Mouse (Mus musculus): Measurements from ENCODE around the gene Tmem116. TPM values are rescaled to one million over a fixed set of nuclear protein-coding genes. Genes with fewer than 3 reads are reported as not detected.

The Tmem116 gene
- total RNA-seq, 2 experiments from 2014 or later, result 5.9 to 7.3 TPM

DNA sequence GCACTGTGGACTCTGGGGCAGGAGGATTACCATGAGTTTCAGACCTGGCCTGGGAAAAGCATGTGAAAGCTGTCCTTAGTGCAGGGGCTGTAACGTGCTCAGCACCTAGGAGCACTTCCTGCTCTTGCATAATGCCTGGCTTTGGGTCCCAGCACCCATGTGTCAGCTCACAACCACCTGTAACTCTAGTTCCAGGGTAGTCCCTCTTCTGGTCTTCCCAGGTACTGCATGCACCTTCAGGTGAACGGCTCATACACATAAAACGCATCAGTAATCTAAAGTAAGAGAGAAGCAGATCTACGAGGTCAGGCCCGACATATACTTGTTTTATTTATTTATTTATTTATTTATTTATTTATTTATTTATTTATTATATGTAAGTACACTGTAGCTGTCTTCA lies 82.8 kb downstream of the Tmem116 start:
- intact Hi-C loops (cut with DNase I), result no loop called here
- no peak for DNase-seq

DNA sequence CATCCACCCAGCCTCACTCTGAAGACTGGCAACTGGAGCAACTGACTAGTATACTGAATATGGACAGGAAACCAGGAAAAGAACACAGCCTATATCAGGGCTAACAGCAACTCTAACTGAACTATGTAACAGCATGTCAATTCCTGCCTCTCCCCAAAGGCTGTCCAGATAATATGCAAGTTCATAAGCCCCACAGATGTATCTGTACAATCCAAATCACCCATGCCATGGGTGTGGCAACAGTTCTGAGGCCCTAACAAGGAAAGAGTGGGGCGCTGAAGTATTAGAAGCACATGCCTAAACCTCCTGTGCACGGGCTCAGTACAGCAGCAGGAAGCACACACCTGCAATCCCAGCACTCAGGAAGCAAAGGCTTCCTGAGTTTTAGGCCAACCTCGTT lies 83.4 kb downstream of the Tmem116 start:
- intact Hi-C loops (cut with DNase I), result no loop called here
- no peak for DNase-seq

DNA sequence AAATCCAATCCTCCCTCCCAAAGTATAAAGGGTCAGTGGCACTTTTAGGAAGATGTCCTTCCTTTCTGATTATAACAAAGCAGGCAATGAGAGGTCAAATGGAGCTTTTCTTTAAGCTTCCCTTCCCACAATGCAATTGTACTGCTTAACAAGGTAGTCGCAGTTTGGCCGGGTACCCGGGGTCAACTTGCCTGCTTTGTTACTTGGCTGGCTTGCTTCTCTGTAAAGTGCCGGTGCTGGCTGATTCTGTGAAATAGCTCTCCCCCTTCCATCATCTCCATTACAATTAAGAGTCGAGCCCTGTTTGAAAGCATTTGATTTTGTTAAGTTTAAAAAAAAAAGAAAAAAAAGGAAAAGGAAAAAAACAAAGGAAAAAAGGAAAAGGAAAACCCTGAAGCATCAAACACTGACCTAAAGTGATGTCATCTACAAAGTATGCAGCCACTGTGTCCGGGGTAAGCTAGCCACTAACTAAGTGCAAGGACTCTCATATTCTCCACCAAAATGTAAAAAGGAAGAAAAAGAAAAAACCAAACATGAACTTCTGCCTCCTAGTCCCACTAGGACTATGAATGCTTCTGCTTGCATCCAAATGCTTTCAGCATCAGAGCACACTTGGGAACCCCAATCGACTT lies 85.3 kb downstream of the Tmem116 start:
- intact Hi-C loops (cut with DNase I), result no loop called here
- no peak for DNase-seq

DNA sequence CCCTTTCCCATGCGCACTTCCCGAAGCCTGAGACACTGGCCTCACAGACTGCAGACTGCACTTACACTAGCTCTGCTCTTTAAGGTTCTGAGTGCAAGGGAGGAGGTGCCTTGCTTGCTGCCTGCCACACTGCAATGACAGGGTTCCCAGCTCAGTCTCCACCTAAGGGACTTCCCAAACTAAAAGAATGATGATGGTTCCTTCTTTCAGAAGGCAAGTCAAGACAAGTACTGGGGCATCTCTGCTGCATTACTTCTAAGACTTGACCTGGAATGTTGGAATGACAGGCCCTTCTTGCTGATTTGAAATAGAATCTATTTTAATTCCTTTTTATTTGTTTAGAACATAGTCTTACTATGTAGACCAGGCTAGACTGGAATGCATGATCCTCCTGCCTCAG lies 85.9 kb downstream of the Tmem116 start:
- intact Hi-C loops (cut with DNase I), result no loop called here
- no peak for DNase-seq

DNA sequence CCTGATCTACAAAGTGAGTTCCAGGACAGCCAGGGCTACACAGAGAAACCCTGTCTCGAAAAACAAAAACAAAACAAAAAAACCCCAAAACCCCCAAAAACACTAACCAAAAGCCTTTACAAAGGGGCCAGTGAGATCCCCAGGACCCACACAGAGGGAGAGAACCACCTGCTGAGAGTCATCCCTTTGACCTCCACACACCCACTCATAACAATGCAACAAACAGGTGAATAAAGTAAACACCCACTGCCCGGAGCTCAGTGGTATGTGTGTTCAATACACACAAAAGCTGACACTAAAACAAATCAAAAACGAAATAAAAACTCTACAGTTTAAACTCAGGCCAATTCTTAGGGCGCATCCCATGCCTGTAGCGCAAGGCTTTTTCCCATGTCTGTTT lies 88.4 kb downstream of the Tmem116 start:
- intact Hi-C loops (cut with DNase I), result no loop called here

DNA sequence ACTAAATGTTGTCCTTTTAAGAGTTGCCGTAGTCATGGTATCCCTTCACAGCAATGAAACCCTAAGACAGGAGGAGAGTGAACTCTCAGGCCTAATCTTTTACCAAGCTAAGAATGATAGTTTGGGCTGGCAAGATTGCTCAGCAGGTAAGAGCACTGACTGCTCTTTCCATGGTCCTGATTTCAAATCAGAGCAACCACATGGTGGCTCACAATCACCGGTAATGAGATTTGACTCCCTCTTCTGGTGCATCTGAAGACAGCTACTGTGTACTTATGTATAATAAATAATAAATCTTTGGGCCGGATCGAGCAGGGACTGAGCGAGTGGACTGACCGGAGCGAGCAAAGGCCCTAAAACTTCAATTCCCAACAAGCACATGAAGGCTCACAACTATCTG lies 89.5 kb downstream of the Tmem116 start:
- intact Hi-C loops (cut with DNase I), result no loop called here
- DNase-seq, result no peak

More for the DNA sequence above, 88.4 kb downstream of the Tmem116 start:
- DNase-seq, result no peak

DNA sequence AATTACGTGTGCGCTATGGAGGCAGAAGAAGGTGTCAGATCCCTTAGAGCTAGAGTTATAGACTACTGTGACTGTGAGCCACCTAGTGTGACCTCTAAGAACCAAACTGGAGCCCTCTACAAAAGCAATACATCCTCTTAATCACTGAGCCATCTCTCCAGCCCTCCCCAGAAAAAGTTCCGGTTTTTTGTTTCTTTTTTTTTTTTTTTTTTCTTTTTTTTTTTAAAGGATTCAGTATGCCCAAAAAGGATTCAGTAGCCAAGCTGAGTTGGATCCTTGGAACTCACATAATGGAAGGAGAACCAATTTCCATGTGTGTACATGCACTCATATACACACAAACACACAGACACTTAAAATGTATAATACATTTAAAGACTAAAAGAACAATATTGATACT lies 91.7 kb downstream of the Tmem116 start:
- intact Hi-C loops (cut with DNase I), result no loop called here
- no peak for DNase-seq

DNA sequence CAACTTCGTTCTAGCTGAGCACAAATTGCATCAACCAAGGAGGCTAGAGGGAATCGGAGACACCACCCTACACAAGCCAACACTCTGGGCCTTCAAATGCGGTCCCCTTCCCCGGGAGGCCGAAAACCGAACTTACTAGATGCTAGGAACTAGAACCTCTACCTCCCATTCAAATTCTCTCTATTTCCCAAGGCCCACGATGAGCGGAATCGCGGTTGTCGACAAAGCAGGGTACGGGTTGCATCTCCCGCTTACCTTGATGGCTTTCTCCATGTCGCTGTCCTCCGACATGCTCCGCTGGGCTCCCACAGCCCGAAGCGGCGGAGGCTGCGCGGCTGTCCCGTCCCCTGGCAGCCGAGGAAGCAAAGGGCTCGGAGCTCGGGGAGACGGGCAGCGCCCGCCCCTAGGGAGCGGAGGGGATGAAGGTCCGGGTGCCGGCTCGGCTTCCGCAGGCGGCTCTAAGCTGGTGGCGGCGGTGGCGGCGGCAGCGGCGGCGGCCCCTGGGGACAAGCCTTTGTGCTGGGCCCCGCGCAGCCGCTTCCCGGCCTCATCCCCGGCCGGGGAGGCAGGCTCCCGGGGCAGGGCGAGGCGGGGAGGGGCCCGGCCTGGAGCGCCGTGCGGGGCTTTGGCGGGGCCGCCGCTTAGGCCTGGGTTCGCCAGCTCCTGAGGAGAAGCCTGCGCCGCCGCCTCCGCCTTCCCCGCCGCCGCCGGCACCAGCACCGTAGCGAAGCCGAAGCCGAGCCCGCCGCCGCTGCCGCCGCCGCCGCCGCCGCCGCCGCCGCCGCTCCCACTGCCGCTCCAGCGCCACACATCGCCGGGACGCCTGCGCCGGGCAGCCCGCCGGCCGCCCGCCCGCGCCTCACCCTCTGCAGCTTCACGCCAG lies 93.5 kb downstream of the Tmem116 start, which contains the start of the genes Adam1a and Gm42878:
Adam1a (minus strand) TSS at position 573 of the 883 bp plus-strand sequence.
Gm42878 (minus strand) TSS at position 573 of the 883 bp plus-strand sequence.
- DNase-seq, result no peak
- intact Hi-C loops (cut with DNase I), result no loop called here

DNA sequence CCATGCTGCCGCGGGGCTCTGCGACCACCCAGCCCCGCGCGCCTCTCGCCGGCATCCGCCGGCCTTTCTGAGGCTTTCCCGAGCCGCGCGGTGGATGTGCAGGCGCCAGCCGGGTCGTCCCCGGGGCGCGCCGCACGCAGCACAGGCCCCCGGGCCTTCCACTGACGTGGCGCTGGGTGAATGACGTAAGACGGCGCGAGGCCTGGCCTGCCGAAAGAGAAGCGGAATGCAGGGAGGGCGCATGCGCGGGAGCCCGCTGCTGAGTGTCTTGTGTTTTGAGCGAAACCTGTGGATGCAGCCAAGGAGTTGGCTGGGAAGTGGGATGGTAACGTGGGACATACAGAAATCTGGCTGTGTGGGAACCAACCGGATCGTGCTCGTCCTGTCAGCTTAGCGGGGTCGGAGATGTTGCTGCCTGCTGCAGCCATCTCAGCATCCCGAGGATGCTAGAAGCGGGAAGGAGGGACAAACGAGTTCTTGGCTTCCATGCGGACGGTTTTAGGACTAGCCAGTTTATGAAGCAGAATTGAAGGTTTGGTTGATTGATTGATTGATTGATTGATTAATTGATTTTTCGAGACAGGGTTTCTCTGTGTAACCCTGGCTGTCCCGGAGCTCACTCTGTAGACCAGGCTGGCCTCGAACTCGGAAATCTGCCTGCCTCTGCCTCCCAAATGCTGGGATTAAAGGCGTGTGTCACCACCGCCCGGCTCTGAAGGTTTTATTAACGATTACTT lies 94.3 kb downstream of the Tmem116 start, which contains the start of gene Mapkapk5:
Mapkapk5 (minus strand) TSS at position 113 of the 737 bp plus-strand sequence.
- peak; percentile 98 for DNase-seq
- intact Hi-C loops (cut with DNase I), result loop anchor here (1.0 kb wide), 1 partner anchor 56 kb away; no protein-coding TSS in a partner anchor

DNA sequence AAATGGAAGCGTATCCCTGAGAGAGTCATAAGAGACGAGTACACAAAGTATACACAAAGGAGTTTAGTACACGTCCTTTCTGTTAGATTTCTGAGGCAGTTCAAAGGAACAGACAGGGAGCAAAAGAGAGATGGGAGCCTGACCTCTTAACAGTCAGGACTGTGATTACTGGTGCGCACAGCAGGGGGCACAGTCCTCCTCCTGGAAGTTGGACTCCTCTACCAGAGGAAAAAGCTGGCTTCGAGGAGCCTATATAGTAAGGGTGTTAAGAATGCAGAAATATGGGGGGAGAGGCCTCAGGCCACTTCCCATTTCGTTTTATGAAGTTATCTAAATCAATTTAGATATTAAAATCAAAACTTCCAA lies 94.8 kb downstream of the Tmem116 start:
- intact Hi-C loops (cut with DNase I), result loop anchor here (1.0 kb wide), 1 partner anchor 56 kb away; no protein-coding TSS in a partner anchor
- DNase-seq, result peak; percentile 62 to 70

DNA sequence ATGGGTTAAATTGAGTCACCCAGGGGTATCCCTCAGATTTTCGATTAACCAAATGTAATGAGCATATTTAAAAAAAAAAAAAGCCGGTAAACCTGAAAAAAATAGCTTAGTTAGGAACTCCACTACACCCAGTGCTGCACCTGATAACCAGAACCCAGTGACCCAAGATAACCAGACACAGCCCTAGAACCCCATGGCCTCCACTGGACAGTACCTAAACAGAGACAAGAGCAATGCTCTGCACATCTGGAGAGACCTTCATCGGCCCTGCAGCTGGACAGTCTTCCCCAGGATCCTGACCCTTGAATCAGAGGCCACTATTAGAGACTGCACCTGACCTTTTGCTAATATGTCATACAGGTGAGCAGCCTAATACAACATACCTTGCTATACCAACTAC lies 95.4 kb downstream of the Tmem116 start:
- no peak for DNase-seq
- intact Hi-C loops (cut with DNase I), result no loop called here

DNA sequence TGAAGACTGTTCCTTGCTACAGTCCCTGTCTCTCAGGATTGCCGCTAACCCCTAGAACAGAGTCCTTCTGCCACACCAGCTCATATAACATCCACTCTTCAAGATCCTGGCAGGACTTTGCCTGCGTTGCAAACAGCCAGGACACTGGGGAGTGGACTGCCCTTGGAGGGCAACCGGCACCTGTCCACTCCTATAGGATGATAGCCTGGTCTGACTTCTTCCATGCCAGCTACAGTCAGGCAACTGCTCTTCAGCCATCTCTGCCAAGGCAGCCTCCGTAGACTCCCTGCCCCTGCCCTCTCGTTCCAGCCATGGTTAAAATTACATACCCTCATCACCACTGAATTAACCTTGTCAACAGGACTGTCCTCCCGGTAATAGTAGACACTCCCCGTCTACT lies 97.5 kb downstream of the Tmem116 start:
- intact Hi-C loops (cut with DNase I), result no loop called here
- no peak for DNase-seq

DNA sequence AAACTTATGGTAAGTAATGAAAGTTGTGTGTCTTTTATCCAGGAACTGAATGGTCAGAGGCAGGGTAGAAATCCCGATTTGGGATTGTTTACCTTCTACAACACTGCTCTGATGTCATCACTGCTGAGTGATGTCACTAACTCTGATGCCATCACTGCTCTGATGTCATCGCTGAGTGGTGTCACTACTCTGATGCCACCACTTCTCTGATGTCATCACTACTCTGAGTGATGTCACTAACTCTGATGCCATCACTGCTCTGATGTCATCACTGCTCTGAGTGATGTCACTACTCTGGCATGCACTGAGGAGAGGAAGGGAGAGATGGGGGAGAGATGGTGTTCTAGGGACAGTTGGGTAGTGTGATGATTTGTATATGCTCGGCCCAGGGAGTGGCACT lies 110.7 kb downstream of the Tmem116 start:
- intact Hi-C loops (cut with DNase I), result no loop called here

DNA sequence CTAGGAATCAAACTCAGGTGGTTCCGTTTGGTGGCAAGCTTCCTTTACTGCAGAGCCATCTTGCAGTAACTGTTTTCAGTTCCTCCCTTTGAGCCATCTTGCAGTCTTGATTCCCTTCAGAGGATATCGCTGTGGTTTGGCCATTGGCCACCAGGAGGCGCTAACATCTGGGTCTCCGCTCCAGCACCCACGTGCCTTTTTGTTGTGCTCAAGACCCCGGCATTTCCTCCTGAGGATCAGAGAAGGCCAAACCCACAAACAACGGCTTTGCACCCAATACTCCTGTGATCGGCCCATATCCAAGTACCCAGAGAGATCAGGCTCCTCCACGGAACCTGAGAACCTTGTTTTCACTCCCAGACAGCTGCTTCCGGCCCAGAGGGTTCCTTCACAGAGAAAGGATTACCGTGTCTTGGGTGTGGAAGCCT lies 112.8 kb downstream of the Tmem116 start:
- intact Hi-C loops (cut with DNase I), result loop anchor here (1.0 kb wide), 1 partner anchor 38 kb away; no protein-coding TSS in a partner anchor
- DNase-seq, result peak; percentile 87 to 94

More for the DNA sequence above, 110.7 kb downstream of the Tmem116 start:
- no peak for DNase-seq

DNA sequence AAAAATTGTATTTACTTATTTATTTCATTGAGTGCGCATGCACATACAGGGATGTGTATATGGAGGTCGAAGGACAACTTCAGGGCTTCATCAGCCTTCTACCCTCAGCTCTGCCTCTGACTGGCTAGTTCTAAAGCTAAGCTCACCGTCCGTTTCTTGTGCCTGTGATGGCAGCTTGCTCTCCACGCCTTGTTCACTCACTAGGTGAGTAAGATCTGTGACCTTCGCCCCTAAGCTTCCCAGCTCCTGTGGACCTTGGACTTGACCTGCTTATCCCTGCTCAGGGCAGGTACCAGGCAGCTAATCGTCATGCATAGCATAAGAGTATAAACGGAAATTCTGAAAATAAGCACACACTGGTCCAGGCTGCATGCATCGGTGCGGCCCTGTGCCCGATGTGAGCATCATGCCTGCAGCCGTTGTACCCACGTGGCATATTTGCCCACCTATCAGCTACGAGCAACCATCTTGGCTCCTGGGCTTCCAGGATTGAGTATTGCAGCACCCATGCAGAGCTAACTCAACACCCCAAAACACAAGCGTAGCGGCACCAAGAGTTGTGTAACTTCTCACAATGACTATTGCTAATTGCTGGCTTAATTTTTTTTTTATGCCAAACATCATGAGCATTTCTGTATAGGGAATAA lies 114.5 kb downstream of the Tmem116 start:
- no peak for DNase-seq
- intact Hi-C loops (cut with DNase I), result no loop called here

DNA sequence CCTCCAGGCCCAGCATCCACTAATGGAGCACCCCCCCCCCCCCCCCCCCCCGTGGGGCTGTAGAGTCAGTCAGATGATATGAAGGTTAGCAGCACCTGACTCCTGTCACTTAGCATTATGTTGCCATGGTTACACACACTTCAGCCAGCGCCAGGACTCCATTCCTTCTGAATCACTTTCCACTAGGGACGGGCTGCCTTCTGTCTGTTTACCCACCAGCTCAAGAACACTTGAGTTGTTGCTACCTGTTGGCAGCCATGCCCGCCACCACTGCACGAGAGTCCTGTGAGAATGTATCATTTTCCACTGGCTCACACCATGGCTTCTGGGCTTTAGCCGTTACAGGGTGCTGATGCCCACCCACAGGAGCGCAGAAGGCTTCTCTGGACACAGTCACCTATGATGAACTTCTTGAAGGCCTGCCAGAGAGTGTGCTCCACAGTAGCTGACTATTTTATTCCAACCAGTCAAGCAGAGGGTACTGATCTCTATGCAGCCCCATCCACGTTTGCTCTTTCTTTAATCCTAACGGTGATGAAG lies 118.3 kb downstream of the Tmem116 start:
- intact Hi-C loops (cut with DNase I), result no loop called here

DNA sequence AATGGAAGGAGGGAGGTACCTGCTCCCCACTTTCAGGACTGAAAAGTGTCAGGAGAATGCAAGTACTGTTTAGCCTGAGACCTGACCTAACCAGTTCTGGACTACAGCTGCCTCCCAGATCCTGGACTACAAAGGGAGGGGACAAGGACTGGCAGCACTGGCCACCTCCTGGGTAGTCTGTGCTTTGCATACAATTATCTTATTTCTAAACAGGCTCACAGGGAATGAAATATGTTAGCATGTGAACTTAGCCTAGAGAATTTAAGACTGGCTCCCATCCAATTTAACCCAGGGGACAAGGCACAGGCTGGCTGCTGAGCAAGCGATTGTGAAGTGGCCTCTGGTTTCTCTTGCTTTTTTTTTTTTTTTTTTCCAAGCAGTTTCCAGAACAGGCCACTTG lies 119.1 kb downstream of the Tmem116 start:
- no peak for DNase-seq
- intact Hi-C loops (cut with DNase I), result no loop called here

More for the DNA sequence above, 118.3 kb downstream of the Tmem116 start:
- no peak for DNase-seq

Data from heart, postnatal 10 days (tissue).